Mouse (Mus musculus): ENCODE results near the gene Luzp1.

Gene Luzp1

DNA sequence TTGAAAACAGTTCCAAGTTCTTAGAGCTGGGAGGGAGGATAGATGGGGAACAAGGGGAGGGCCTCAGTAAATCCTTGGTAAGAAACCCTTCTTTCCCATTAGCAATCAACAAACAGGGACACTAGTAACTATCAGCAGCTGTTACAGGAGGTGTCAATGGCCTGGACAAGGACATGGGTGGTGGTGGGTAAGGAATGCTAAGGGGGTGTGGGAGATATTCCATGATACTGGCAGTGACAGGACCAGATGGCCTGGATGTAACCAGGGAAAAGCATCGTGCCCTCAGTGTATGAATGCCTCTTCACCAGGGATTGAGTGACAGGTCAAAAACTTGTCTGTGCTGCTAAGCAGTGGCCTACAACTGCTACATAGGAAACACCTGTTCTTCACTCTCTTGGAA lies 83.5 kb downstream of the Luzp1 start:
- WGBS, result 25% methylated on average over 1 of the region's 1 CpGs

GRCm38 (mm10) chr4:136557638-136558037 lies 88.1 kb downstream of the Luzp1 start:
- 90% methylated on average over 2 of the region's 2 CpGs for WGBS

DNA sequence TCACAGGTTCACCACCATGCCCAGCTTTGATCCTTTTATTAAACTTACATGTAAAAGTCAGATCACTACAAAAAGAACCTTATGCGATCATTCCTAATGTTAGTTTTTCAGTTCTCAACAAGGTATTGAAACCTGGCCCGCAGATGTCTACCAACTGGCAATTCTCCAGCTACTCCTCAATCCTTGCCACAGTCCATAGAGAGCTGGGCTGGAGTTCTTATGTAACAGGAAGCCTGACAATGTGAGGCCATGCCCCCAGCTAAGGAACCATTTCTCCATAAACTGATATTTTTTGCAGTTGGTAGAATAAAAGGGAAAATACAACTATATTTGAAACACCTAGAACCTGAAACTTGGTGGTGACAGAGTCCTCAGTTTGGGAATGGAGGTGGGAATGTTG lies 90.1 kb downstream of the Luzp1 start:
- 77% methylated on average over 2 of the region's 2 CpGs for WGBS

GRCm38 (mm10) chr4:136560270-136560991 lies 90.9 kb downstream of the Luzp1 start:
- WGBS, result 81% methylated on average over 8 of the region's 8 CpGs

DNA sequence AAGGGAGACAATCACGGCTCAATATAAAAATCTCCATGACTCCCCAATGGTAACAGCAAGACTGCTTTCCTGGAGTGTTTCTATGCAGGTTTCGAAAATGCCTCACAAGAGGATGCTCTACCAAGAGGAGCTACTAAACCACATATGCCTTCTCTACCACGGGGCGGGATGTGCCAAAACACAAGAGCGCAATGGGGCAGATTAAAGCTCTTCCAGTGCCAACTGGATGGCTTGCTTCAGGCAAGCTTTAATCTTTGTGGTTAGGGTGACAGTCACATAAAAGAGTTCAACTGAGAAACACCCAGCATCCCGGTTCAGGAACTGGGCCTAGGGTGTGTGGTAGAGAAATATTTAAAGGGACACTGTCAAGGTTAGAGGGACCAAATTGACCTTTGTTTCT lies 93.2 kb downstream of the Luzp1 start:
- WGBS, result 46% methylated on average over 6 of the region's 6 CpGs

DNA sequence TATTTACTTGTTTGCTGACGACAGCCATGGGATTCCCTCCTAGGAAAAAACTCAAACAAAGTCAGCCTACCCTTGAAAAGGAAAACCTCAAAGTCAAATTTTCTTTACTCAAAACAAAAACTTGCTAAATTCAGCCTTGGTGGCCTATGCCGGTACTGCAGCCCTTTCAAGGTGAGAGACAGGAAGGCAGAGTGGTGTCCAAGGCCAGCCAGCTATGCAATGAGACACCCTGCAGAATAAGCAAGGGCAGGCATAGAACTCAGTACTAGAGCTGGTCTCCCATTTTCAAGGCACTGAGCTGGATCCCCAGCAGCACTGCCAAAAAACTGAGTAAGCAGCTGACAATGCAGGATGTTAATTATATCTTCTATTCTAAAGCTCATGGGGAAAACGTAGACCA lies 99.1 kb downstream of the Luzp1 start:
- WGBS, result 51% methylated on average over 3 of the region's 3 CpGs

- 93% methylated on average over 3 of the region's 3 CpGs for WGBS
Observed at GRCm38 (mm10) chr4:136581885-136582284, 112.3 kb downstream of the Luzp1 start.

DNA sequence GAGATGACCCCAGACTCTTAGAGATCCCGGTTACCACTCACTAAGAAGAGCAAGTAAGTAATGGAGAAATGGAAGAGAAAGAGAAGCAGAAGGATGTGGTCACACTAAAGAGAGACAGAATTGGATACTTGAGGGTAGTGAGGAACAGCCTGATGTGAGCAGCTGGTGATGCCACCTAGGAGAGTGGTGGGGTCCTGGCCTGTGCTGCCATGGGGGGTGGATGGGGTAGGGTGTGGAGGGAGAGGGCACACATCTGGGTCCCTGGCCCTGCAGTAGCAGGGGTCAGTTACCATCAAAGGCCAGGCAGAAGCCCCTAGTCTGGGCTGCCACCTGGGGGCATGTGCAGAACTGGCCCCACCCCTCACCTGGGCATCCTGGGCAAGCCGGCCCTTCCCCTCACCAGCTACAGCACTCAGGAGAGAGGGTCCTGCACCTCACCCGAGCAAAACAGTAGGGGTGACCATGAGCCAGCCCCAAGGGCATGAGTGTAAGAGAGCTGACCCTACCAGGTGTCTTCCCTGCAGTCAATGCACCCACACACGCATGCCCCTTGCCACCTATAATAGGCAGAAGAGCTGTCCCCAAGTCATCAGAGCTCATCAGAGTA lies 117.8 kb downstream of the Luzp1 start:
- WGBS, result 89% methylated on average over 4 of the region's 4 CpGs

GRCm38 (mm10) chr4:136588003-136588402 lies 118.4 kb downstream of the Luzp1 start:
- WGBS, result 78% methylated on average over 4 of the region's 4 CpGs

GRCm38 (mm10) chr4:136592111-136592510 lies 122.5 kb downstream of the Luzp1 start:
- WGBS, result 60% methylated on average over 4 of the region's 4 CpGs

DNA sequence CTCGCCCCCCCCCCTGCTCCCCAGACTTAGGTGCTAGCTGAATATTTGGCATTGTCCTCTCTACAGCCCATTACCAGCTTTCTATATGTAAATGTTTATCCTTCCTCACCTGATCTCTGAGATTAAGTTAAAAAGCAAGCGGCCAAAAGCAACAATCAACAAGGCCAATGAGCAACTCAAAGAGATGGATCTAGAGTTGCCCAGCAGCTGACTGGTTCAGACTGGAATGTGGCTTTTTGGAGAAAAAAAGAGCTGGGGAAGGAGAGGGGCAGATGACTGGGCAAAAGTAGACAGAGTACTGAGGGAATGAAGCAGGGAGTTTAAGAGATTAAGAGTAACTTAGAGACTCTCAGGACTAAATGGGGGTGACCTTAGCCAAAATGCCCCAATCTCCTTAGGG lies 124.4 kb downstream of the Luzp1 start:
- WGBS, result 83% methylated on average over 2 of the region's 2 CpGs

DNA sequence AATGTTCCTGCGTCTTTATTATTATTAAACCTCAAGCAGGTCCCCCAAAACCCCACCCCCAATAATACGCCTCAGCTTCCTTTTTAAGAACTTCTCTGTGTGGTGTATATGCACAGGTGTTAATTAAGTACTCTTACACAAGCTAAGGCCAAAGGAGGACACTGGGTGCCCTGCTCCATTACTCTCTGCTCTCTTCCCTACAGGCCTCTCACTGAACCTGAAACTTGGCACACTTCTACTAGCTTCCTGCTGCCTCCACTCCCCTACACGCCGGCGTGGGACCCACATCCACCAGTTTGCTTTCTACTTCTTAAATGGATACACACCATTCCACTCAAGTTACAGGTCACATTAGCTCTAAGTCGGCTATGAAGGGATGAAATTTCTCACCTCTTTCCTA lies 125.7 kb downstream of the Luzp1 start:
- 55% methylated on average over 6 of the region's 6 CpGs for WGBS

- 65% methylated on average over 7 of the region's 7 CpGs for WGBS
Observed at GRCm38 (mm10) chr4:136598268-136598876, 128.8 kb downstream of the Luzp1 start.

DNA sequence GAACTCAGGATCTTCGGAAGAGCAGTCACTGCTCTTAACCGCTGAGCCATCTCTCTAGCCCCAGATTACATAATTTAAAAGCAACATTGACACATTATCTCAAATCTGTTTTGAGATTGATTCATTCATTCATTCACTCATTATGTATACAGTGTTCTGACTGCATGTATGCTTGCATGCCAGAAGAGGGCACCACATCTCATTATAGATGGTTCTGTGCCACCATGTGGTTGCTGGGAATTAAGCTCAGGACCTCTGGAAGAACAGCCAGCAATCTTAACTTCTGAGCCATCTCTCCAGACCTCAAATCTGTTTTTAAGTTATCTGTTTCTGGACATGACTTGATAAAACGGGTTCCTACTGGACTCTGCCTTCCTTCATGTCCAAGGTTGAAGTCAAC lies 130.3 kb downstream of the Luzp1 start:
- WGBS, result 86% methylated on average over 3 of the region's 3 CpGs

DNA sequence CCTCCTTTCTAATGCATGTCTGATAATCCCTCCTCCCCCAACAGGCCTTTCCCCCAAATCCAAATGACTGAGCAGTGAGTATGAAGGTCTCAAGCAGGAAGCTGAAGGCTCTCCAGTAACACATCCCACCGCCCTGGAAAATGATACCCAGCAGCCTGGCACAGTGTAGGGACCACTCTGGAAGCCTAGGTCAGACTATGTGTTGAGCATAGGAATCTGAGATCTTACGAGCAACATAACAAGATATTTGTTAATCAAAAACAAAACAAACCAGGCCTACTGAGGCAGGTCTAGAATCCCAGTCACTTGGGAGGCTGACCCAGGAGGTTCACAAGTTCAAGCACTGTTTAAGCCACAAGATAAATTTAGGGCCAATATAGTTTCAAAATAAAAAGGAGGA lies 131.0 kb downstream of the Luzp1 start:
- 86% methylated on average over 2 of the region's 2 CpGs for WGBS

DNA sequence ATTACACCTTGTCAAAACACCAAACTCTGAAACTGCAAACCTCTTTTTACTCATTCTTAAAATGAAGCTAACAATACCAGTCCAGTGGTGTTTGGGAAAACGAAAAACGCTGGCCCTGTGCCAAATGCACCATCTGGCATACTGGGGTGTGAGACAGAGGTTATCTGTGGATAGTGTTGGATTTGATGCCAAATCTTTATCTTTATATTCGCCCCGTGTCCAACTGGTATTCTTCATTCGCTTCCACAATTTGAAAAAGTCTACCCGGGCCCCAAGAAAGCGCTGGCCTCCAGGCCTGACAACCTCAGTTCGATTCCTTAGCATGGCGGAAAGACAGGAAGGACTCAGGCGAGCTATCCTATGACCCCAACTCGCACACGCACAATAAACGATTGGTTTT lies 131.9 kb downstream of the Luzp1 start:
- WGBS, result 1% methylated on average over 13 of the region's 13 CpGs

- WGBS, result under 1% methylated on average over 68 of the region's 68 CpGs
Observed at GRCm38 (mm10) chr4:136602018-136602554, 132.5 kb downstream of the Luzp1 start.

DNA sequence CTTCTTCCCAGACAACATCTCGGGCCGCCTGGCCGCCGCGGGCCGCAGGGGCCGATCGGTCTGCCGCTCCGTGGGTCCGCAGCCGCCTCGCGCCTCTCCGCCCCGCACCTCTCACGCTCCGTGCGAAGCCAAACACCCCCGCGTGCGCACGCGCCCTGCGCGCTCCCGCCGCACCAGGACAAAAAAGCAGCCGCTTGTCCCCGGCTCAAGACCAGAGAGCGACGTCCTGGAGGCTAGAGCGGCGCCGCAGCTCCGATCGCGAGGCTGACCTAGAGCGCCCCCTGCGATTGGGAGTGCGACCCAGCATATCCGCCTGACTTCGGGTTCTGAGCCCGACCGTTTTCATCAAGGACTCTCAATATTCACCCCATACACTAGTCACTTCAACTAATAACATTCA lies 133.0 kb downstream of the Luzp1 start, which contains the start of gene Kdm1a:
Kdm1a (minus strand) TSS at position 156 of the 400 bp plus-strand sequence.
- WGBS, result under 1% methylated on average over 45 of the region's 45 CpGs

Data from cerebral cortex, adult 2 months (tissue).